Mouse (Mus musculus): ENCODE data around the gene Cfap126. TPM values are rescaled to one million over a fixed set of nuclear protein-coding genes. Genes with fewer than 3 reads are reported as not detected.

The Cfap126 gene
- polyA plus RNA-seq, 1 experiment from 2014 or later = 3.7 TPM

DNA sequence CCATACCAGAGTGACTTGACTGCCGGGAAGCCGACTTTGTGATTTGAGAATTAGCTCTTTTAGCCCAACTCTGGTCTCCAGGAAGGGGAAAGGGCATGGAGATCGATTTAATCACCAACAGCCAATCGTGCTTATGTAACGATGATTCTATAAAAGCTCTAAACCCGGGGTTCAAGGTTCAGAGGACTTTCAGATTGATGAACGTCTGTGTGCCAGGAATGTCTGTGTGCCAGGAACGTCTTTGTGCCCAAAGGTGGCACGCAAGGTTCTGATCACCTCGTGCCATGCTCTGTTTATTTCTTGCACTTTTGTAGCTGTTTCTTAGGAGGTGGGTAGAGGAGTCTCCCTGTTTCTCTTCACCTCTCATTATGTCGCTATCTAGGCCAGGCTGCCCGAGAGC is 55.2 kb downstream of the Cfap126 start:
- ATAC-seq = no peak
- Histone ChIP-seq H3K4me1 (replicated peaks) (no peaks in the 10 kb centered on the region), H3K36me3 (no peaks in the 10 kb centered on the region), H3K4me3 (replicated peaks) (no peak overlapping the region), H3K27ac (no peak overlapping the region), H3K9ac (replicated peaks) (no peak overlapping the region), H3K9me3 (no peaks in the 10 kb centered on the region), H3K27me3 (no peaks in the 10 kb centered on the region), H3K4me2 (replicated peaks) (no peak overlapping the region)
- WGBS = 92% methylated on average over 12 of the region's 12 CpGs

- 64% methylated on average over 3 of the region's 3 CpGs for WGBS
Measured at GRCm38 (mm10) chr1:171169913-171170312, 56.2 kb downstream of the Cfap126 start.

GRCm38 (mm10) chr1:171171138-171171537 is 57.4 kb downstream of the Cfap126 start:
- ATAC-seq = no peak
- Histone ChIP-seq H3K4me1 (replicated peaks) (no peaks in the 10 kb centered on the region), H3K9ac (replicated peaks) (no peak overlapping the region), H3K9me3 (no peaks in the 10 kb centered on the region), H3K4me3 (replicated peaks) (no peak overlapping the region), H3K27ac (no peak overlapping the region), H3K27me3 (no peaks in the 10 kb centered on the region), H3K4me2 (replicated peaks) (no peak overlapping the region), H3K36me3 (no peaks in the 10 kb centered on the region)
- 66% methylated on average over 3 of the region's 3 CpGs for WGBS

More at GRCm38 (mm10) chr1:171169913-171170312, 56.2 kb downstream of the Cfap126 start:
- H3K27ac ChIP-seq = no peak overlapping the region
- H3K36me3 ChIP-seq = no peaks in the 10 kb centered on the region
- no peaks in the 10 kb centered on the region for H3K4me1 ChIP-seq (replicated peaks)
- no peak overlapping the region for H3K4me2 ChIP-seq (replicated peaks)
- no peak for ATAC-seq
- no peak overlapping the region for H3K4me3 ChIP-seq (replicated peaks)
- no peak overlapping the region for H3K9ac ChIP-seq (replicated peaks)
- H3K9me3 ChIP-seq = no peaks in the 10 kb centered on the region
- no peaks in the 10 kb centered on the region for H3K27me3 ChIP-seq

DNA sequence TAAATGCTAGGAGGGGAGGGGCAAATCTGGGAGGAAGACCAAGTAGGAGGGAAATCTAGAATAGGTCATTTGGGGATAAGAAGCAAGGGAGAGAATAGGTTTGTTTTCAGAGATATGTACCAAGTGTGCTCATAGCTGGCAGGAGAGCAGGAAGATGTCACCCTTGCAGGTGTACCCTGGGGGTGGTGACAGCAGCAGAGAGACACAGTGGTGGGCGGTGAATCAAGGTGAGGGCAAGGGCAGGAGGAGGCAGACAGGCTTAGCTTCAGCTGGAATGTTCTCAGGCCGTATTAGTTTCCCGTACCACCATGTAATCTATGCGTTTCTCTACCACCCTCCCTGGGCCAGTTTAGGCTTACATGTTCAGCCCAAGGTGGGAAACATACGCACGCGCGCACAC is 59.1 kb downstream of the Cfap126 start:
- no peaks in the 10 kb centered on the region for H3K27me3 ChIP-seq
- H3K27ac ChIP-seq = no peak overlapping the region
- no peak overlapping the region for H3K9ac ChIP-seq (replicated peaks)
- H3K4me3 ChIP-seq (replicated peaks) = no peak overlapping the region
- 94% methylated on average over 8 of the region's 8 CpGs for WGBS
- no peaks in the 10 kb centered on the region for H3K36me3 ChIP-seq
- H3K4me2 ChIP-seq (replicated peaks) = no peak overlapping the region
- ATAC-seq = no peak
- no peaks in the 10 kb centered on the region for H3K4me1 ChIP-seq (replicated peaks)
- H3K9me3 ChIP-seq = no peaks in the 10 kb centered on the region

Small RNA genes lying within 50 kb of the gene (microRNA-seq; reads per million reads assigned to microRNA genes)
- gene Gm27552 (not detected), gene Gm27844 (not detected), gene Mir6546 (4.7 reads per million, percentile 19 among the genes with 10 or more reads in this experiment)

Other genes starting within 250 kb of the Cfap126 start
- 7.8 and 8.3 TPM in 2 replicates for gene Atf6, start 246.1 kb upstream of the Cfap126 start, polyA plus RNA-seq (2015; fragmentation: Nextera tagmentation; extraction: Ambion mirVana)
- gene Gm26620, start 228.9 kb upstream of the Cfap126 start, polyA plus RNA-seq (2015; fragmentation: Nextera tagmentation; extraction: Ambion mirVana) = 0.32 TPM in 1 of 2 replicates, not detected in the other
- gene Dusp12, start 228.4 kb upstream of the Cfap126 start, polyA plus RNA-seq (2015; fragmentation: Nextera tagmentation; extraction: Ambion mirVana) = 38.0 and 39.8 TPM in 2 replicates
- 0.16 and 0.26 TPM in 2 replicates for gene Fcrlb, start 201.0 kb upstream of the Cfap126 start, polyA plus RNA-seq (2015; fragmentation: Nextera tagmentation; extraction: Ambion mirVana)
- gene Fcrla, start 186.3 kb upstream of the Cfap126 start, polyA plus RNA-seq (2015; fragmentation: Nextera tagmentation; extraction: Ambion mirVana) = not detected in 2 replicates
- 0.37 and 0.57 TPM in 2 replicates for gene Fcgr2b, start 137.4 kb upstream of the Cfap126 start, polyA plus RNA-seq (2015; fragmentation: Nextera tagmentation; extraction: Ambion mirVana)
- gene Fcgr4, start 95.0 kb upstream of the Cfap126 start, polyA plus RNA-seq (2015; fragmentation: Nextera tagmentation; extraction: Ambion mirVana) = 0.15 TPM in 1 of 2 replicates, not detected in the other
- 4.8 and 6.0 TPM in 2 replicates for gene Fcgr3, start 49.0 kb upstream of the Cfap126 start, polyA plus RNA-seq (2015; fragmentation: Nextera tagmentation; extraction: Ambion mirVana)
- gene Sdhc, start 36.7 kb downstream of the Cfap126 start, polyA plus RNA-seq (2015; fragmentation: Nextera tagmentation; extraction: Ambion mirVana) = 260 and 273 TPM in 2 replicates
- gene Mpz, start 36.8 kb downstream of the Cfap126 start, polyA plus RNA-seq (2015; fragmentation: Nextera tagmentation; extraction: Ambion mirVana) = 0.15 and 0.20 TPM in 2 replicates
- gene Pcp4l1, start 82.3 kb downstream of the Cfap126 start, polyA plus RNA-seq (2015; fragmentation: Nextera tagmentation; extraction: Ambion mirVana) = 17.0 and 23.0 TPM in 2 replicates
- gene Nr1i3, start 100.1 kb downstream of the Cfap126 start, polyA plus RNA-seq (2015; fragmentation: Nextera tagmentation; extraction: Ambion mirVana) = 0.30 and 0.42 TPM in 2 replicates
- 33.5 and 37.9 TPM in 2 replicates for gene Tomm40l, start 108.6 kb downstream of the Cfap126 start, polyA plus RNA-seq (2015; fragmentation: Nextera tagmentation; extraction: Ambion mirVana)
- 2.6 and 5.1 TPM in 2 replicates for gene Apoa2, start 111.1 kb downstream of the Cfap126 start, polyA plus RNA-seq (2015; fragmentation: Nextera tagmentation; extraction: Ambion mirVana)
- gene Fcer1g, start 120.4 kb downstream of the Cfap126 start, polyA plus RNA-seq (2015; fragmentation: Nextera tagmentation; extraction: Ambion mirVana) = 20.2 and 20.8 TPM in 2 replicates
- 6.5 and 7.4 TPM in 2 replicates for gene Adamts4, start 136.5 kb downstream of the Cfap126 start, polyA plus RNA-seq (2015; fragmentation: Nextera tagmentation; extraction: Ambion mirVana)
- 231 and 234 TPM in 2 replicates for gene Ndufs2, start 137.5 kb downstream of the Cfap126 start, polyA plus RNA-seq (2015; fragmentation: Nextera tagmentation; extraction: Ambion mirVana)
- 99.0 and 99.8 TPM in 2 replicates for gene B4galt3, start 156.4 kb downstream of the Cfap126 start, polyA plus RNA-seq (2015; fragmentation: Nextera tagmentation; extraction: Ambion mirVana)
- gene Ppox, start 167.3 kb downstream of the Cfap126 start, polyA plus RNA-seq (2015; fragmentation: Nextera tagmentation; extraction: Ambion mirVana) = 56.0 and 56.4 TPM in 2 replicates
- gene Usp21, start 174.1 kb downstream of the Cfap126 start, polyA plus RNA-seq (2015; fragmentation: Nextera tagmentation; extraction: Ambion mirVana) = 112 and 121 TPM in 2 replicates
- 112 and 126 TPM in 2 replicates for gene Ufc1, start 181.1 kb downstream of the Cfap126 start, polyA plus RNA-seq (2015; fragmentation: Nextera tagmentation; extraction: Ambion mirVana)
- gene Dedd, start 215.2 kb downstream of the Cfap126 start, polyA plus RNA-seq (2015; fragmentation: Nextera tagmentation; extraction: Ambion mirVana) = 54.3 and 56.9 TPM in 2 replicates
- 57.5 and 61.3 TPM in 2 replicates for gene Nit1, start 231.7 kb downstream of the Cfap126 start, polyA plus RNA-seq (2015; fragmentation: Nextera tagmentation; extraction: Ambion mirVana)
- gene Pfdn2, start 231.8 kb downstream of the Cfap126 start, polyA plus RNA-seq (2015; fragmentation: Nextera tagmentation; extraction: Ambion mirVana) = 166 and 177 TPM in 2 replicates
- 4.2 and 4.6 TPM in 2 replicates for gene Klhdc9, start 246.9 kb downstream of the Cfap126 start, polyA plus RNA-seq (2015; fragmentation: Nextera tagmentation; extraction: Ambion mirVana)

Measured in midbrain, embryonic 13.5 days (tissue).